Mouse (Mus musculus) embryonic facial prominence, embryonic 11.5 days (tissue): ENCODE results near the gene Dhdds. TPM values are rescaled to one million over a fixed set of nuclear protein-coding genes. Genes with fewer than 3 reads are reported as not detected.
A peak's percentile ranks its signal among the peaks of the same experiment; 100 is the strongest.

Experiments used
- ATAC-seq: fragments of 200-750 bp; cut with Nextera tagmentation; replicated peaks from 2 replicates; pipeline ENCODE4 v1.8.0; 2017; ENCODE audit warnings: low read depth; ENCODE audit not compliant: insufficient number of reproducible peaks, low FRiP score, low TSS enrichment
- DNase-seq: peaks from one replicate; pipeline ENCODE4 v3.0.0-alpha.2; 2015; ENCODE audit warnings: low spot score
- H3K27ac ChIP-seq: fragments of 300-500 bp; sonication (generic); replicated peaks from 2 replicates; pipeline ENCODE4 v1.5.1; 2014; ENCODE audit warnings: mild to moderate bottlenecking, low read depth, low read length, control low read depth
- H3K27me3 ChIP-seq: fragments of 300-500 bp; sonication (generic); 2 replicates; pipeline ENCODE4 v1.6.1; 2014; ENCODE audit warnings: mild to moderate bottlenecking, low read length, moderate library complexity, mixed read lengths; ENCODE audit not compliant: control insufficient read depth, insufficient read depth
- H3K36me3 ChIP-seq: fragments of 300-500 bp; sonication (generic); replicated peaks from 2 replicates; pipeline ENCODE4 v1.6.1; 2014; ENCODE audit warnings: low read depth, mild to moderate bottlenecking, low read length, moderate library complexity, mixed read lengths; ENCODE audit not compliant: control insufficient read depth, insufficient read depth
- H3K4me1 ChIP-seq: fragments of 300-500 bp; sonication (generic); 2 replicates; pipeline ENCODE4 v1.6.1; 2014; ENCODE audit warnings: low read length, mixed read lengths; ENCODE audit not compliant: control insufficient read depth, insufficient read depth
- H3K4me2 ChIP-seq: fragments of 300-500 bp; sonication (generic); 2 replicates; pipeline ENCODE4 v1.6.1; 2014; ENCODE audit warnings: low read depth, mild to moderate bottlenecking, control low read depth, low read length, moderate library complexity
- H3K4me3 ChIP-seq: fragments of 300-500 bp; sonication (generic); 2 replicates; pipeline ENCODE4 v1.5.1; 2014; ENCODE audit warnings: low read depth, low read length, control low read depth
- H3K9ac ChIP-seq: fragments of 300-500 bp; sonication (generic); replicated peaks from 2 replicates; pipeline ENCODE4 v1.6.1; 2014; ENCODE audit warnings: mild to moderate bottlenecking, control low read depth, low read length
- H3K9me3 ChIP-seq: fragments of 300-500 bp; sonication (generic); replicated peaks from 2 replicates; pipeline ENCODE4 v1.6.1; 2016; ENCODE audit warnings: mild to moderate bottlenecking, low read length, inconsistent platforms, mixed read lengths; ENCODE audit not compliant: control insufficient read depth
- WGBS: fragments of 180-500 bp; shearing (Covaris S2); extraction: QIAGEN DNeasy Blood & Tissue Kit; methylation state at CpG from one replicate; pipeline ENCODE4 v1.1.7; 2014; 5-methylcytosine and 5-hydroxymethylcytosine counted together
- polyA plus RNA-seq: library from polyadenylated mRNA; unstranded; fragments of >200 nt; fragmentation: Nextera tagmentation; extraction: Ambion mirVana; gene quantifications from 2 replicates; pipeline ENCODE4 v1.2.1, GENCODE M21; 2014

The Dhdds gene
- polyA plus RNA-seq, 1 experiment from 2014 or later, result 38.1 TPM

DNA sequence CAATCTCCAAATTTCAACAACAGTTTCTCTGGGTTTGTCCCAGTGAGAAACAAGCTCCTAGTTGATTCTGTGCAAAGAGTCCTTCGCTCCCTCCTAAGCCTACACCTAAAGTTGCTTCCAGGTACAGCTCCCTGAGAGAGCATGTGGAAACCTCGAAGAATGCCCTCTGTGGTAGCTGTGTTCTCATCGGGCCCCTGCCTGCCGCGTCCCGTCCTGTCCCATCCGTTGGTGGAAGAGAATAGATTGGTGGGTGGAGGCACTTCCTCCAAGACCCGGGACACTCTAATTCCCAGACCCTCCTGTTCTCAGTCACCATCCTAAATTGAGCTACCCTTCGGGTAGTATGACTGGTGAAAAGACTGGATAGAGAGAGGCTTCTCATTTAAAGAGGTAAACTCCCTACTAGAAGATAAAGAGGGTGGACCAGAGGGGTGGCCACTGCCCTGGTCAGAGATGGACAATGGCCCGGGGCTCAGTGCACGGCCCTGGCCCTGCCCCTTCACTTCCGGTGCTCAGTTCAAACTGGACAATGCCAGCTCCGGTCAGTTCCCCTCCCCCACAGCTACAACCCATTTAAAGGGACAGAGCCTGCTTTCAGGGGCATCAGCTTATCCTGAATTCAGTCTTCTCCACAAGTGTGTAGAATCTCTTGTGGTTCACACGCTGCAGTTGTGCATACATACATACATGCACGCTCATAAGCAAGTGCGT lies 19.1 kb upstream of the Dhdds start:
- H3K4me3 ChIP-seq, result no peak overlapping the region; the same call in 1 of the 2 replicates
- ATAC-seq (peak; percentile 48; the same call in 1 of the 2 replicates), DNase-seq (peak; percentile 55)
- H3K27me3 ChIP-seq, result no peaks in the 10 kb centered on the region
- no peaks in the 10 kb centered on the region for H3K36me3 ChIP-seq
- H3K4me2 ChIP-seq, result peak overlapping the region; percentile 5
- H3K4me1 ChIP-seq, result peaks cover 17% of the 10 kb centered on the region
- 3% methylated on average over 16 of the region's 16 CpGs for WGBS
- no peak overlapping the region for H3K27ac ChIP-seq
- H3K9me3 ChIP-seq, result no peaks in the 10 kb centered on the region
- no peak overlapping the region for H3K9ac ChIP-seq

DNA sequence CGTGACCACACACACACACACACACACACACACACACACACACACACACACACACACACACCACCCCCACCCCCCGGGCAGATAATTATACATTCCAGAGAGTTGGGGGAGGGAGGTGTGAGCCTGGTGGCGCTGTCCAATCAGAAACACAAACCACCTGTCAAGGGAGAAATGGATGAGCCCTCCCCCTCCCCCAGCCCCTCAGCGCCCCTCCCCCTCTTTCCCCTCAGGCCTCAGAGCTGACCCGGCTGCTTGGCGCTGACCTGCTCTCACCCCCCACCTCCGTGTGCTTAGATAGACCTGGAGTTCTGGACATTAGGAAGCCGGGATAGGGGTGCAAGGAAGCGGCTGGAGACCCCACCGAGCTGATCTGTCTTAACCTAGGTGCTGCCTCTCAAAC lies 18.5 kb upstream of the Dhdds start:
- DNase-seq (peak; percentile 71), ATAC-seq (no peak)
- 0% methylated on average over 9 of the region's 10 CpGs for WGBS
- H3K9me3 ChIP-seq, result no peaks in the 10 kb centered on the region
- no peaks in the 10 kb centered on the region for H3K36me3 ChIP-seq
- no peak overlapping the region; the same call in 1 of the 2 replicates for H3K4me3 ChIP-seq
- H3K4me2 ChIP-seq, result peak overlapping the region; percentile 5
- H3K27ac ChIP-seq, result no peak overlapping the region
- no peak overlapping the region for H3K9ac ChIP-seq
- H3K27me3 ChIP-seq, result no peaks in the 10 kb centered on the region
- H3K4me1 ChIP-seq, result peaks cover 17% of the 10 kb centered on the region

DNA sequence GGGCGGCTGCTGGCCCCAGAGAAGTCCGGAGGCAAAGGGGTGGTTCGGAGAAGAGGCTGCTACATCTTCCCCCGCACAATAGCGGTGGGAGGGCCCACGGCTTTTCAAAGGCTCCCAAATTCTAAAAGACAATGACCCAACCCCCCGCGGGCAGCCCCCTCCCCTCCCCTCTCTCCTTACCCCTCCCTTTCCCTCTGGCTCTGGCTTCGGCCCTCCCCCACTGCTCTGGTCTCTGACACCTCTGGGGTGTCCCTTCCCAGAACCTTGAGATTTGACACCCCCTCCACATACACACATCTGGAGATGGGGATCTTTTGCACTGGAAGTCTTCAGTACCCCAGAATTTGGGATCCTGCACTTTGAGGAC lies 18.0 kb upstream of the Dhdds start, which contains the start of gene Lin28a:
Gene Lin28a (minus strand): TSS at position 63 of the 367 bp plus-strand sequence.
- H3K9me3 ChIP-seq, result no peaks in the 10 kb centered on the region
- no peaks in the 10 kb centered on the region for H3K27me3 ChIP-seq
- H3K4me3 ChIP-seq, result peak within 1 kb of the TSS; percentile 41
- DNase-seq (peak; percentile 54), ATAC-seq (0 out of 2 replicates have a peak, but pooled peaks have one; percentile 25)
- peak within 1 kb of the TSS; percentile 62 for H3K4me2 ChIP-seq
- no peaks in the 10 kb centered on the region for H3K36me3 ChIP-seq
- WGBS, result 0% methylated on average over 9 of the region's 9 CpGs
- peak within 1 kb of the TSS; percentile 42 for H3K9ac ChIP-seq
- peak within 1 kb of the TSS; percentile 54 for H3K27ac ChIP-seq
- peaks cover 17% of the 10 kb centered on the region for H3K4me1 ChIP-seq

DNA sequence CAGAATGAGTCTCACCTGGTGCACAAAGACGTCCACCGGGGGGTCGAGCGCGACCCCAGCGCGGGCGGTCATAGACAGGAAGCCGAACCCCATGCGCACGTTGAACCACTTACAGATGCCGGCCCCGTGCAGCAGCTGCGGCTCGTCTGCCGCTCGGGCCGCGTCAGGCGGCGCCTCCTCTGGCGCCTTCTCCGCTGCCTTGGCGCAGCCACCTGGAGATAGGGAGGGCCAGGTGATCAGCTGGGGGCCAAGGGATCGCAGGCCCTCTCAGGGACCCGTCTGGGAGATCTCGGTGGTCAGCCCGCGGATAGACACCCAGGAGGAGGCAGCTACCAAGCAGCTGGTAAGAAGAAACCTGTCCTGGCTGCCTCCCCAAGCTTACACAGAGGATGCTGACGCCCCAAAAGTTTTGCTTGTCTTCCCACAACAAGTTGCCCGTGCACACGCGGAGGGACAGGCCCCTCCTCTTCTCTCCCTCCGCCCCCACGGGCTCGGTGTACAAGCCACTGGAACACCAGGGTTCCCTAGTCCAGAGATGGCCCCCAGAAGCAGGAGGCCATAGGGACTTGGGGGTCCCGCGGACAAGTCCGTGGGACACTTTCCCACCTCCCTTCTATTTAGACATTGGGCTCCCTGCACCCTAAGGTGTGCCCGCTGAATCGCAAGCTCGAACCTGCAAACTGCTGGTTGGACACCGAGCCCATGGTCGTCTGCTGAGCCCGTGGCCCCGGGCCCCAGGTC lies 17.5 kb upstream of the Dhdds start:
- peak overlapping the region; percentile 62 for H3K4me2 ChIP-seq
- no peak for ATAC-seq
- no peaks in the 10 kb centered on the region for H3K36me3 ChIP-seq
- H3K27me3 ChIP-seq, result no peaks in the 10 kb centered on the region
- WGBS, result under 1% methylated on average over 46 of the region's 46 CpGs
- H3K9ac ChIP-seq, result peak overlapping the region; percentile 42
- H3K4me1 ChIP-seq, result peaks cover 17% of the 10 kb centered on the region
- H3K9me3 ChIP-seq, result no peaks in the 10 kb centered on the region
- H3K27ac ChIP-seq, result peak overlapping the region; percentile 54
- peak; percentile 75 for DNase-seq
- peak overlapping the region; percentile 41 for H3K4me3 ChIP-seq

DNA sequence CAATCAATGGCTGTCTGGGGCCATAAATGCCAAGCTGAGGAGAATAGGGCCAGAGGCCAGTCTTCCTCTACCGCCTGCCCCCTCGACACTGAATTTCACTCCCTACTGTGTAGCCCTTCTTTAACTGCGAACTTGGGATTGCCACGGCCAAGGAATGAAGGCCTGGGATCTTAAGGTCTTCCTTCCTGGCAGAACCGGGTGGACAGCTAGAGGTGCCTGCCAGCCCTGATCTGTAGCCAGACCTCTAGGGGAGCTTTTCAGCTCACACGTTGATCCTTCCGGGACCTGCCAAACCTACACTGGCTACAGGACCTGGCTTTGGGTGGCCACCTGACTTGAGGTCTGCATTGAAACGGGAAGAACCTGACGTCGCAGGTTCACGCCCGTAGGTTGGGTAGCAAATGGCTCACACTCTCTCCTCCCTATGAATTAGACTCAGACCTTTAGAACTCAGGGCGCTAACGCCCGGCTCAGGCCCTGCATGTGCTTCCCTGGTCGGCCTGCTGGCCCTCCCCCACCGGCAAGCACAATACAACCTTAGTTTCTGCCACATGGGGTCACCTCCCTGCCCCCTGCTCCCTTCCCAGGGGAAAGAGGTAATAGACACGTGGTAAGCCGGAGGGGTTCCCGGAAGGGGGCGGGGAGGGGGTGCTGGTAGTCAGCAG lies 16.6 kb upstream of the Dhdds start:
- H3K9ac ChIP-seq, result peak overlapping the region; percentile 42
- ATAC-seq (no peak), DNase-seq (peak; percentile 70)
- no peaks in the 10 kb centered on the region for H3K9me3 ChIP-seq
- H3K27ac ChIP-seq, result peak overlapping the region; percentile 54
- no peaks in the 10 kb centered on the region for H3K36me3 ChIP-seq
- peaks cover 17% of the 10 kb centered on the region for H3K4me1 ChIP-seq
- H3K27me3 ChIP-seq, result no peaks in the 10 kb centered on the region
- peak overlapping the region; percentile 41 for H3K4me3 ChIP-seq
- H3K4me2 ChIP-seq, result peak overlapping the region; percentile 62
- WGBS, result 1% methylated on average over 21 of the region's 21 CpGs

DNA sequence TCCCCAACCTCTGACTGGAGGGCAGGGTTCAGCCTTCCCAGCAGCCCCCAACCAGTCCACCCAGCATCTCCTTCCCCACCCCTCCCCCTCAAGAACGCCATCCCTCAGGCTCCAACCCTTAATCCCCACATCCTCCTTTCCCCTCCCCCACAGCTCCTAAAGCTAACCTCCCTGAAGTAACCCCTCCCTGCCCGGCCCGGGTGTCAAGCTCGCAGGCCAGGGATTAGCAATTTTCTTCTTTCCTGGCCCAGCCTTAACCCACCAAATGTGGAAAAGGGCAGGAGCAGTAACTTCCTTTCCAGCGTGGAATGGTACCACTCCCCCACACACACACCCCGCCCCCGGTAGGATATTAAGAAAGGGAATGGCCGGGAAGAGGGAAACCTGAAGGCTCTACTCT lies 16.0 kb upstream of the Dhdds start:
- peak; percentile 78 for DNase-seq
- Histone ChIP-seq H3K27ac (peak overlapping the region; percentile 54), H3K4me1 (peaks cover 19% of the 10 kb centered on the region), H3K36me3 (no peaks in the 10 kb centered on the region), H3K9ac (peak overlapping the region; percentile 42), H3K4me2 (peak overlapping the region; percentile 62), H3K27me3 (no peaks in the 10 kb centered on the region), H3K4me3 (peak overlapping the region; percentile 41), H3K9me3 (no peaks in the 10 kb centered on the region)
- 2% methylated on average over 8 of the region's 8 CpGs for WGBS
- ATAC-seq, result no peak

DNA sequence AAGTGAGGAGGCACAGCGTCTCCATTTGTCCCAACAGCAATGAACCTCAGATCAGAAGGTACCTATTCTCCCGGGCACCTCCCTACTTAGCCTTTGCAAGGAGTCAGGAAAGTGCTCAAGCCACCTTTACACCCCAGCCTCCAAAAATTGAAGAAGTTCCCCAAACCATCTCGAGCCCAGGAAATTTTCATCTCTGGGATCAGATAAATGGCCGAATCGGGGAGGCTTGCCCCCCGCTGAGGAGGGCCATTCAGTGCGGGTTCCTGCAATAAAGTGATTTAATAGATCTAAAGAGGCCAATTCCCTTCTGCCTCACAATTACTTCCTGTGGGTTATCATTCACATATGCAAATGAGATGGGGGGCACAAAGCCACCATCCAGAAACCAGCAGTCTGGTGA lies 15.5 kb upstream of the Dhdds start:
- ATAC-seq, result no peak
- Histone ChIP-seq H3K9ac (no peak overlapping the region), H3K4me1 (peaks cover 19% of the 10 kb centered on the region), H3K36me3 (no peaks in the 10 kb centered on the region), H3K4me2 (no peak overlapping the region), H3K27me3 (no peaks in the 10 kb centered on the region), H3K27ac (no peak overlapping the region), H3K9me3 (no peaks in the 10 kb centered on the region), H3K4me3 (no peak overlapping the region)
- DNase-seq, result no peak
- 6% methylated on average over 7 of the region's 7 CpGs for WGBS
